Mouse (Mus musculus) CD4-positive helper T cell, adult 2 months (primary cell): ENCODE data around the gene Cmss1.
A peak's percentile ranks its signal among the peaks of the same experiment; 100 is the strongest.

Experiments used
- DNase-seq: peaks from one replicate; pipeline ENCODE4 v3.0.0-alpha.2; 2012; ENCODE audit warnings: low read depth, missing footprints, low spot score

Gene Cmss1

GRCm38 (mm10) chr16:57428977-57429376 lies 177.7 kb downstream of the Cmss1 start:
- no peak for DNase-seq

- DNase-seq, result no peak
These were observed 179.0 kb downstream of the Cmss1 start for GRCm38 (mm10) chr16:57427516-57428285.

DNA sequence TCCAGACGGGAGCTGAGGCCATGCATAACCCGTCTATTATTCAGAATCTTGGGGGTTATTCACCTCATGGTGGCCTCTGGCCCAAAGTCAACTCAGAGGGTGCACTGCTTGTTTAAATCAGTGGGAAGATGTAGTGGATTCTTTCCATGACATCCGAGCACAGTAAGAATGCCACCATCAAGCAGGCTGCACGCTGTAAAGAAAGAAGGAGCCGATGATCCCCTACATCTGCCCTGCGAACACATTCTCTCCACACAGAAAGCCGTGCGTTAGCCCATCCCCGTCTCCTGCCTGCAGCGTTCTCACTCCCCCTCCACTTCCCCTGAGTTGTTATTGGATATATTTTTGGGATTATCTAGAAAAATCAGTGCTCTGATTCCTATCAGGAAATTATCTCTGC lies 180.0 kb downstream of the Cmss1 start:
- DNase-seq, result no peak

DNA sequence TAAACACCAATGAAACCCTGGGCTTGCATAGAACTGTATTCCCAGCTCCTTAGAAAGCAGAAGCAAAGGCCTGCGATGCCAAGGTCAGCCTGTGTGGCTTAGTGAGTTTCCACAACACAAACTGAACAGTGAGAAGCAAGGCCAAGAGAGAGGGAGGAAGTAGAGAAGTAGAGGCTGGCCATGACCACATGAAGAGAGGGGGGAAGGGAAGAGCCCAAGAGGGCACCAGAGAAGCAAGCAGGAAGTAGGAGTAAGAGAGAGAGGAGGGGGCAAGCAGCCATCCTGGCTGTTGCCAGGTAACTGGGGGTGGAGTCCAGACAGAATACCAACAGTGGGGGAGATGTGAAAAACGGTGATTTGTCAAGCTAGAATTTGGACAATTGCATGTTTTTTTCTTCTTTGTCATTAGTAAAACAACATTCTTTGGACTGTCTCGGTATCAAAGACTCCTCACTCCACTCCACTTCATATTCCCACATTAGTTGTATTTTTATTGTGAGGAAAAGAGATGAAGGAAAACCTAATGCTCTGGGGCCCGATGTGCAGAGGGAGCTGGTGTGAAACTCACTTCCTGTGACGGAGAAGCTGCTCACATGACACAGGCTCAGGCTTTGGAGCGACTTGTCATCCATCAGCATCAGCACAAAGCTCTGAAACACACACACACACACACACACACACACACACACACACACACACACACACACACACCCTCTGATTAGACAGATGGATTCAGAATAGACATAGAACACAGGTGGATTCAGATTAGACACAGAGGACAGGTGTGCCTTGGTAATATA lies 183.5 kb downstream of the Cmss1 start:
- peak; percentile 85 for DNase-seq

- peak; percentile 57 for DNase-seq
These were observed 184.8 kb downstream of the Cmss1 start for GRCm38 (mm10) chr16:57421680-57422417.

DNA sequence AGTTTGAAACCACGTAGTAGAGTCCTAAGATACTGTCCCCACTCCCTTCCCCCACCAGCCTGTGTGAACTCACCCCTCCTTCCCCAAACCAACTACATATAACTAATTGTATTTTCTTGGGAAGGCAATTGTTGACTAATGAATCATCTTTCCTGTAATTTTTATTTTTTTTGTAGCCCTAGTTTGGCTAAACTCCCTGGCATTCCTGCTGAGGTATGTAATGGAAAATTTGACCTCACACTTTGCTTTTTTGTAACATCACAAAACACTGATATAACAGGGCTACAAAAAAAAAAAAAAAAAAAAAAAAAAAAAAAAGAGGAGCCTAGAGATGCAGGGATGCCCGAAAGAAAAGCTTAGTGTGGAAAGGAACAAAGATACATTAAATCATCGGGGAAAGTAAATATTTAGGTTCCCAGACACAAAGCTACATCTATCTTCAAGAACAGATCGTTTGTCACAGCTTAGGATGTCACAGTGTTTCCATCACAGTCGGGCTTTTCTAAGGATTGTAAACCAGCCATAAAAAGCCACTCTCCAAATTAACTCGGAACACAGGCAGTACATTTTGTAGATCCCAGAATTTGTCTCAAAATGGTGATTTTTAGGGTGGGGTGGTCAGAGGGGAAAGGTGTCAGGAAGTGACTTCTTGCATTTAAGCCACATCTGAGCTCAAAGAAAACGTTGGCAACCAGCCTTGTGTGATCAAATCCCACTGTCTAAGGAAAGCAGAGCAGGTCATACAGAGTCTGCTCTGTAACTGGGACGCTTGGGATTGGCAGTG lies 185.7 kb downstream of the Cmss1 start:
- DNase-seq, result no peak

- no peak for DNase-seq
These were observed 186.8 kb downstream of the Cmss1 start for GRCm38 (mm10) chr16:57419881-57420280.

GRCm38 (mm10) chr16:57419332-57419731 lies 187.3 kb downstream of the Cmss1 start:
- DNase-seq, result no peak

DNA sequence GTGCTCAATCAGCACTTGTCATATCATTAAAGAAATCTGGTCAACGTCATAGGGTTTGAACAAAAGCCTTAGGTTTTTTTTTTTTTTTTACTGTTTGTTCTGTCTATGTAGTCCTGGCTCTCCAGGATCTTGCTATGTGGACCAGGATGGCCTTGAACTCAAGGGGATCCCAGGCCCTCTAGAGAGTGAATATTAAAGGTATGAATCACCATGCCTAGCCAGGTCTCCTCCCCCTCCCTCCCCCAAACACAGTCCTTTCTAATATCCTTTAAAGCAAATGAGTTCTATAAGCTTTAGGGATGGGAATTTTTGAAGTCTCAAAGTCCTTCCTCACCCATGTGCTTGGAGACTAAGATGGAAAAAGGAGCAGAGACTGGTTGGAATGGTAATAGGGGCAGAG lies 188.7 kb downstream of the Cmss1 start:
- DNase-seq, result no peak

- DNase-seq, result no peak
These were observed 189.6 kb downstream of the Cmss1 start for GRCm38 (mm10) chr16:57417017-57417416.

DNA sequence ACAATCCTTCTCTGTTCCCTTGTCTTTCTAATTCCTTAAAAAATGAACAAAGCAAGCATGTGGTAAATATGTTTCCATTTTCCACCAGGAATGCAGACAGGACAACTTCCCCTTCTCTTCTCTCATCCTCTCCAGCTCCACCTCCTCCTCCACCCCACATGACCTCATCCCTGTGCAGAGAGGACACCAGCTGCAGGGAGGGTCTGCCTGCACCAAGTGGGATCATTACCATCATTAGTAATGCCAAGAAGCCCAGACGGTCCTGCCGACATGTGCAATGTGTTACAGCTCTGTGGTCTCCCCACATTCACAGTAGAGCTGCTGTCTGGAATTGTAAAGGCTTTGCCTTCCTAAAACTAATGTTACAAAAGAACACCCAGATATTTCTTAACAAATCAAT lies 190.6 kb downstream of the Cmss1 start:
- no peak for DNase-seq

- DNase-seq, result no peak
These were observed 193.9 kb downstream of the Cmss1 start for GRCm38 (mm10) chr16:57412766-57413165.

- no peak for DNase-seq
These were observed 202.8 kb downstream of the Cmss1 start for GRCm38 (mm10) chr16:57403825-57404224.

DNA sequence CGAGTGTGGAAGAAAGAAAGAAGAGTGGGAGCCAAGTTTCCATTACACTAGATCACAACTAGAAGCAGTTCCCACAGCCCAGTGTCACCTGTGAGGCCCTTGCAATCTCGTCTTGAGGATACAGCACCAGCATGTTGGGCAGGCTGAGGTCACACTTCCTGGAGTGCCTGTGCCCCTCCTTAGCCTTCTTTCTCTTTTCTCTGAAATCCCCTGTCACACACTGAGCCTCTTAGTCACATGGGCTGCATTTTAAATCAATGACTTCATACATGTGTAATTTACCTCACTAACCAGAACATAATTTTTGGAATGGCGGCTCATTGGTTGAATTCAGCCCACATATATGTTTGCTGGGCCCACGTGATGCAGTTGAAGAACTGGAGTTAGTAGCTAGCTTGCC lies 203.8 kb downstream of the Cmss1 start:
- peak; percentile 72 for DNase-seq

- no peak for DNase-seq
These were observed 205.0 kb downstream of the Cmss1 start for GRCm38 (mm10) chr16:57401702-57402101.

GRCm38 (mm10) chr16:57399566-57399965 lies 207.1 kb downstream of the Cmss1 start:
- DNase-seq, result peak; percentile 23

DNA sequence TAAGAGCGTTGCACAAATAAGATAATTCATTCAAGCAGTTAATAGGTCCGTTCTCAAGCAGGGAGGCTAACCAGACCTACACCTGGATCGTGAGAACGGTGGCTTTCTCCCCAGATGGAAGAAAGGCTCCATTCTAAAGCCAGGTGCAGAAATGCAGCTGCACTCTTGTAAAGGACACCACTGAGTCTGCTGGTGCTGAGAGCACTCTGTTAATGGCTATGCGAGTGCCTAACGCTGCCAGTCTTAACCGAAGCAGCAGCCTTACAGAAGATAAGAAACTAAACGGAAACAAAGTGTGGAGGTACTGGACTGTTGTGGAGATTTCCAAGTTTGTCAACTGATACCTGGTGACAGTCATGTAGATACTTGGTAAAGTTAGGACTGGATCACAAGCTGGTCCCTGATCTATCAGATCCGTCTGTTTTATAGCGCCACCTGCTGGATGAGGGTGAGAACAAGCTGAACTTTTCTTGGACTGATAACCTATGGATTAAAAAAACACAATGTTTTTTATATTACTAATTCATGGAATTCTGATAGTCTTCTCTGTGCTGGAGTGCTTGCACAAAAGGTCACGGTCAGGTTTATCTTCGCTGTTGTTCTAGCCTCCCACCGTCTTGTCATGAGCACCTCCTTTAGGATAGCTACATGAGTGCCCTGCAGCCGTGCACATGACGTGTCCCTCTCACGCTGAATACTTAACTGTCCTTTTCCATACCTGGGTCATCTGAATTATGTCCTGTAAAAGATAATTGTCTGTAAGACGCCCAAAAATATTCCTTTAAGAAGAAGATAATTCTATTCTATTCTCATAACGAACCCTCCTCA lies 208.1 kb downstream of the Cmss1 start:
- DNase-seq, result peak; percentile 63

- no peak for DNase-seq
These were observed 208.8 kb downstream of the Cmss1 start for GRCm38 (mm10) chr16:57397845-57398244.

- DNase-seq, result no peak
These were observed 210.4 kb downstream of the Cmss1 start for GRCm38 (mm10) chr16:57396249-57396648.

- peak; percentile 12 for DNase-seq
These were observed 213.5 kb downstream of the Cmss1 start for GRCm38 (mm10) chr16:57393161-57393560.

DNA sequence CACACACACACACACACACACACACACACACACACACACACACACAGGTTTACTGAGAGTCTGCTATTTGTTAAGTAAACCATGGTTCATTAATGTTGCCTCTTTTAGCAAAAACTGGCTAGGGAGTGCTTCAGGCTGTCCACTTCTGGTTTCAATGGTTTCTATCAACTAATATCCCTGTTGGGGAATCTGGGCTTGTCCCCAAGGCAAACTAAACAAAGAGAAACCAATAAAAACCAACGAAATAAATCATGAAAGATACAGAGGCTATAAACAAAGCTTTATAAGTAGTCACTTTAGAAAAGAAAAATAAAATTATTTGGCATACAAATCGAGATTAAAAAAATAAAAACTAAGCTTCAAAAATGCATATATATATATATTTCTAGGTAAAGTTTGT lies 214.2 kb downstream of the Cmss1 start:
- no peak for DNase-seq
